Mouse (Mus musculus) mesoderm, embryonic 11.5 days (tissue): ENCODE measurements around the gene Stub1.

Source experiments
- DNase-seq: peaks from one replicate; pipeline ENCODE4 v3.0.0-alpha.2; 2012; ENCODE audit warnings: low read depth, low spot score

Gene Stub1

DNA sequence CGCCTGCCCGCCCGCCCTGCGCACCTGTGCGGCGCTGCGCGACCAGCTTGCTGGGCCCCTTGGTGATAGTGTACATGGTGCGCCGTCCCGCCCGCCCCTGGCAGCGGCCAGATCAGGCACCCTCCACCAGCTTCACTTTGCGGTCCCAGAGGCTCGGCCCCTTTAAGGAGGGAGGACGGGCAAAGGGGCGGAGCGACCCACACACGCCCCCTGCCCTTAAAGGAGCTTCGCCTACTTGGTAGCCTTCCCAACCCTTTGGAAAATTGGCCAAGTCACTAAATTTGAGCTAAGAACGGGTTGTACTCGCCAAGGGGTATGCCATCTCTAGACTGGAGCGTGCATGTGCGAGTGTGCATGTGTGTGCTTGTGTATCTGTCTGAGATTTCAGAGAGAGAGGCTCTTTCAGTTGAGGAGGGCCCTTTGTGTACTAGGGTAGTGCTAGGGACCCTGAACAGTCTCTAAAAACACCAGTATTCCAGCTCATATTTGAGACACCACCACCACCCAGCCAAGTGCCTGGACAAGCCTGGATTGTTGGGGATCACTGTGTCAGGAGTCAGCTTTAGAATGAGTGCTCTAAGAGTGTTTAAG, 35.5 kb upstream of the Stub1 start, which contains the start of gene Mcrip2:
Mcrip2 (minus strand) TSS at position 164 of the 591 bp plus-strand sequence.
- peak; percentile 71 for DNase-seq

DNA sequence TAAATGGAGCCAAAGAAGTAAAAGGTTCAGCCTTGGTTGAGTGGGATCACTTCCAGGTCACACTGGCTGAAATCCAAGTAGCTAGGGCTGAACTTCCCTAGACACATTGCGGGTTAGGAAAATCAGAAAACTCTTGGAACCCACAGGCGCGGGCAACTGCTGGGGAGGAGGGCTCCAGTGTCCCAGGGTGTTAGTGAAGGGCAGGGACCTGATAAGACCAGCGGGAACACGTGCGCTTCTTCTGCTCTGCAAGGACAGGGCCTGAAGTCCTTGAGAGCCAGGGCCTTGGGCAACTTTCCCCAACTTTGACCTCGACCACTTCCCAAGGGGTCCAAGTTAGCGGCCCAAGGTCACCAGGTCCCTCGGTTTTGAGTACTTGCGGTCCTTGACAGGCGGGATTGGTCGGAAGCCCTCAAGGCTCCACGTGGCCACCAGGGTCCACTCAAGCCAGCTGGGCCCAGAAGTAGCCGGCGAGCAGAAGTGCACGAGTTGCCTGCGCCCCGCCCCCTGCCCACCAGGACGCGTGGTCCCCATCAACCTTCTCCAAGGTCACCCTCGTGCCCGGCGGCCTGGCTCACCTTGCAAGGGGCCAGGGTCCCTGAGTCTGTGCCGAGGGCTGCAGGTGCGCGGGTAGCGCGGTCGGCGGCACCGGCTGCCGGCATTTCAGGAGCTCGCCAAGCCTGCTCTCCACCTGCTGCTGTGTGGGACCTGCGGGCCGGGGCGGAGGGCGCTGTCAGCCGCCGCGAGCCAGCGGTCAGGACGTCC, 34.8 kb upstream of the Stub1 start:
- DNase-seq: peak; percentile 45

DNA sequence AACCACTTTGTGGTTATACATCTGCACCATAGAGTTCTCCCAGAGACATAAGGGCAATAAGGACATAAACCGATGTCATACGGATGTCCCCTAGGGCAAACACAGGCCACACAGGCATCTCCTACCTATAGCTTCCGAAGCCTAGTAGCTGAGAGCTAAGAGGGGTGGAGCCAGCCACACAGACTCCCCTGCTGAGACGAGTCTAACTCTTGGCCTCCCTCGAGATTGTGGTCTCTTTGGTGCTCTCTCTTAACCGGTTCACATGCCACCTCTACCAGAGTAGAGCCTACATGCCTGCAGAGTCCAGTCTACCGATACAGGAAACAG, 34.3 kb upstream of the Stub1 start:
- DNase-seq: no peak

DNA sequence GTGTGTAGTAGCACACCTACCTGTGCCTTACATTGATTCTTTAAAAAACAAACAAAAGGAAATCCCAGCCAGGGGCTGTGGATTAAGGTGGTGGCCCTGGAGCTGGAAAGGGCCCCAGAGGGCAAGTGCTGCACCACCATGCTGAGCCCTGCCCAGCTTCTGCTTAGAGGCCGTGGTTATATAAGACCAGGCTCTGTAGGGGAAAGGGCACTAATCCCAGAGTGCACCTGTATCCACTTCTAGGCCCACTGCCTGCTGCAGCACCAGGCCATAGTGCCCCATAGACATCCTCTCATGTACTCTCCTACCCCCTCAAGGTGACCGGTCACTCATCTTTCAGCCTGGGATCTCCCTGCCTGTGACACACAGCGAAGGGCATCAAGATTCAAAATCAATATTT, 33.0 kb upstream of the Stub1 start:
- no peak for DNase-seq

DNA sequence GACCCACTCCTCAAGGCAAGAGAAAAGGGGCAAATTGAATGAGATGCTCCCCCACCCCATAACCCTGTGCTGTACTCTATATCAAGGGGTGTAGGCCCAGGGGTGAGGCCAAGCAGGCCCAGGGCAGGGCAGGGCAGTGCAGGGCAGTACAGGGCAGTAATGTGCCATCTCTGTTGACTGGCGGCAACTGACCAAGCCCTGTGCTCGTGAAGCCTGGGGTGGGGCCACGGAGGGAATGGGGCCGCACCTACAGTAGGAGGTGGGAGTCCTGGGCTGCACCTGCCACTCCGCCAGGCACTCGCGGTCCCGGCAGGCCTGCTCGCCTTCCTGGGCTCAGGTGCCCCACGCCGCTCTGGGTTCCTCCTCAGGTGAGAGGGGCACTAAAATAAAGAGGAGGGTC, 32.1 kb upstream of the Stub1 start:
- no peak for DNase-seq

DNA sequence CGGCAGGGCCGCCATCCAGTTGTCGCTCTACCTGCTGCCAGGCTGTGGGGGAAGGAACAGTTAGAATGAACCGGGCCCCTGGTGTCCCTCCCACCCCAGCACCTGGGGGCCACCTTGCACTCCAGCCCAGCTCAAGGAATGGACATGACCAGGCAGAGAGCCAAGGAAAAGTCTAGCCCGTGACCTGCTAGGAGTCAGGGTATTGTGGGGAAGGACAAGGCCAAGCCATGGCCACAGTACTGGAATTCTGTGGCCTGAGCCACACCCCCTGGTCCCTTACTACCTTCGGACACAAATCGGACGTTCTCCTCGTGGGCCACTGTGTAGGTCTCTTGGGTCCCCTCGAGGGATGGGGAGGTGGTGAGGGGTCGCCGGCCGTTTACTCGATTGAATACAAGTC, 31.1 kb upstream of the Stub1 start:
- DNase-seq: no peak

DNA sequence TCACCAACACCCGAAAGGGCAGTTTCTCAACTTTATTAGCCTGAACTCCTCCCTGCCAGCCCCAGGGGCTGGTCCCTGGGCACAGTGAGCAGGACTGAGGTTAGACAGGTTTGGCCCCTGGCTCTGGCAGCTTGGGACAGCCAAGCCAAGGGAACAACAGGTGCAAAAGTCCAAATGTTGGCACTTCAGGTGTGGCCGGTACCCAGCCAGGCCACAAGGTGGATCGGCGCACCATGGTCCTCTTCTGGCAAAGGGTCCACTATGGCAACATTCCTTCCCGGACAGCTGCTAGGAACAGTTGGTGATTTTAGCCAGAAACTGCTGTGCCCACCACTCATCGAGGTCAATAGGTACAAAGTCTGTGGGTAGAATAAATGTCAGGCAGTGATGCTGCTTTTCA, 30.5 kb upstream of the Stub1 start:
- no peak for DNase-seq

DNA sequence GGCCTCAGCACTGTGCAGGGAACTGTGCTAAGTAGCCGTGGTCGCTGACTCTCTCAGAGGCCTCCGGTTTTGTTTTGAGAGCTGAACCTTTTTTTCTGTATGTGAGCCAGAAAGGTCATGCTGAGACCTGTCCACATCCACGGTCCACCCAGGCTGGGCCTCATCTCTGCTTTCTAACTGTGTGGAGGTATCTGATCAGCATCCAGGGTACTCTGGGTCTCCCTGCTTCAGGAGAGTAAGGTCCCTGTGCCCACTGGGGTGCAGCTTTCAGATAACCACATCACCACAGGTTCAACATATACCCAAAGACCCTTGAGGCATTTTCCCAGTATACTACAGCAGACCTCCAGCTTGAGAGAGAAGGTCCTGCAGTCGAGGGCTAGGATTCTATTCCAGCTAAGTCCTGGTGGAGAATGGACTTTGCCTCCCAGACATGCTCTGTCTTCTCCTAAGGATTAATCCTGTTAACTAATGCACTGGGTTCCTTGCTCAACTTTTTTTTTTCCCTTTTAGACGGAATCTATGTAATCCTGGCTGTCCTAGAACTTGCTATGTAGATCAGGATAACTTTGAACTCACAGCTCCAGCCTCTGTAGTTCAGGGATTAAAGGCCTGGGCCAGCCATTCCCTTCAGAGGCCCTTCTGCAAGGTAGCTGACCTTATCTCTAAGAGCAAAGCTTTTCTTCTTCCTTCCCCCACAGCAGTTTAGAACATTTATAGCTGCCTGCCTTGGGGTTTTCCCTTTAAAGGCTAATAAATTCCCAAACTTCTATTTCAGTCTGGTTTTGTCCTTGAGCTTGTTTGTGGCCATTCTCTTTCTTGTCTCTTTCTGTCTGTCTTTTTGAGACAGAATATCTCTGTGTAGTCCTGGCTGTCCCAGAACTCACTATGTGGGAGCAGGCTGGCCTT, 28.8 kb upstream of the Stub1 start:
- no peak for DNase-seq

DNA sequence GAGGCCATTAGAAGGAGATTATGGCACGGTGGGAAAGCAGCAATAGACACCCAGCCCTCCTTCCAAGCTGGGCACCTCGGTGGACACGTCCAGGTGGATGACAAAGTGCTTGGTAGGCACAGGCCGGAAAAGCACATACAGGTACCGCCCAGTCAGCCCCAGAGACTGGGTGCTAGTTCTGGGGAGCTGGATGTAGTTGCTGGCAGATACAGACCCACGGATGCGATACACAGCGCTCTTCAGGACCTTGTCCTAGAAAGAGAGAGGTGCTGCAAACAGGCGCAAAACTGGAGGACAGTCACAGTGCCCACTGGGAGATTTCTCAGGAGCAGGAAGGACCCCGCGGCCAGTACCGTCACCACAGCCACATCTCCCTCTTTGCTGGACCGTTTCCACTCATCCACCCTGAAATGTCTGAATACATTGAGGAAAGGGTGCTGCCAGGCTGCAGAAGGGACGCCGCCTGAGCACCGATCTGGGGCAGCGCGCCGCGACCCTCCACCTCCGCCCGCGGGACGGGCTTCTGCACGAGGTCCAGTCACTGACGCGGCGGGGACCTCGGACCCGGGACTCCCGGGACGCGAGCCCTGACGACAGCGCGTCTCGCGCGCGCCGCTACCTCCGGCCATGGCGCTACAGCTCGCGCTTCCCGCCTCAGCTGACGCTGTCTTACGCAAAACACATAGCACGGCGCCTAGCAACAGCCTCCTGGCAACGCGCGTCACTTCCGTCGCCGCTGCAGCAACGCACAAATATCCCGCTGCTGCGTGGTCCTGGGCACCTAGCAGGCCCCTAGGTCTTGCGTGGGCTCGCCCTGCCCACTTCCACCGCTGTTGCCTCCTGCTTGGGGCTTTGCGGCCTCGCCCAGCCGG, 27.9 kb upstream of the Stub1 start, which contains the start of gene Wdr90:
Wdr90 (minus strand) TSS at position 670 of the 872 bp plus-strand sequence.
- peak; percentile 94 for DNase-seq

DNA sequence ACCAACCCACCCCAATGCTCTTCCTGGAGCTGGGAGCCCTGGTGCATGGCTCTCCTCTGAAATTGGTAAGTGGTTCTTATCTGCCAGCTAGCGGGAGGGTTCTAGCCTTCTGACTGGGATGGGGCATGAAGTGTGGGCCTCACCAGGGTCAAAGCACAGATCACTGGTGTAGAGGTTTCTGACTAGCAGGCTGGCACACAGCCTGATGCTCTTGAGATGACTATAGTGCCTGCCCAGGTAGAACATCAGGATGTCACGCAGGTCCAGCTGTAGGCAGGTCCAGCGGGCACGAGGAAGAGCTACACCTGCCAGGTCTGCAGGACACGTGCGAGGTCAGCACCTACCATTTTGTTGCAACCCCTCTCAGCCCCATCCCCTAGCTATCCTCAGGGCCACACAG, 27.0 kb upstream of the Stub1 start:
- DNase-seq: no peak

DNA sequence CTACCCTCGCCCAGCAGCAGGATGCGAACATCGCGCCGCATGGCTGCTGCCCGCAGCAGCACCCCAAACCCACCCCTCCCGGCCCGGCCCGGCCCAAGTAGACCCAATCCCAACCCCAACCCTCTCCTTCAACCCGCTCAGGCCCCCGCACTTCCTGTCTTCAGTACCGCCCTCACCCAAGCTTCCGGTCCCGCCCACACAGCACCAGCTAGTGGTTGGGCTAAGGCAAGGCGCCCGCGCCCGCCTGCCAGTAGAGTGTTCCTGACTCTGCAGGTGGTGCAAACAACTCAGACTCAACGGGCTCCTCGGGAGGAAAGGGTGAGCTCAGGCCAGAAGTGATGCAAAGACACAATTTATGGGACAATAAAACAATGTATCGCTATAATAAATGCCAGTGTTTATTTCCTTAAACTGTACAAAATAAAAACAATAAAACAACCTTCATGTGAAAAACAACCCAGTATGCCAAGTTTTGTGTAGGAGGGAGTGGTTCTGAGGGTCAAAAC, 11.2 kb upstream of the Stub1 start, which contains the start of gene Rhot2:
Rhot2 (minus strand) TSS at position 456 of the 506 bp plus-strand sequence.
- DNase-seq: peak; percentile 92

DNA sequence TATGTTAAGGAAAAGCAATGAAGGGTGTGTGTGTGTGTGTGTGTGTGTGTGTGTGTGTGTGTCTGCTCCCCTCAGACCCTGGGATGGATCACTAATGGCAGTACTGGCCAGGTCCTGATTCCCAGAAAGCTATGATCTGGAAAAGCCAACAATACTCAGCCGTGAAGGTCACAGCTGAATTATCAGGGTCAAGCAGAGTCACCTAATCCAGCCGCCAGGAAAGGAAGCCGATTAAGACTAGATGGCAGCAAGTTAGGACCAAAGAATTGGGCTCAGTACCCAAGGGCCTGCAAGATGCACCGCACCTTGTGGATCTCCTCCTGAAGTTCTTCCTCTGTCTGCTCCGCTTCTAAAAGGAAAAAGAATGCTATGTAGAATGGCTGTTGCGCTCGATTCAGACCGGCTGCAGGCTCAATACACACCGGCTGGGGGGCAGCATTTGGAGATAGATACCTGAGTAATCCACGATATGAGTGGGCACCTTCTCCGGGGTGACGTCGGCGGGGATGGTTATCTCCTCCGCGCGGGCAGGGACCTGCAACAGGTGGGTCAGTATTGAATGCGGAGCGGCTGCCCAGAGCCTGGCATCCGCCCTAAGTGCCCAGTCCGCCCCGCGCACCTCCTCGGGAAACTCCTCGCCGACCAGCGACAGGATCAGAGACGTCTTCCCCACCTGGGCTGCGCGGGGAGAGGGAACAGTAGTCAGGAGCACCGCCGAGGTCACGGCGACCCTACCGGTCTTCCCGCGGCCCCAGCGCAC, 10.6 kb upstream of the Stub1 start:
- DNase-seq: no peak

DNA sequence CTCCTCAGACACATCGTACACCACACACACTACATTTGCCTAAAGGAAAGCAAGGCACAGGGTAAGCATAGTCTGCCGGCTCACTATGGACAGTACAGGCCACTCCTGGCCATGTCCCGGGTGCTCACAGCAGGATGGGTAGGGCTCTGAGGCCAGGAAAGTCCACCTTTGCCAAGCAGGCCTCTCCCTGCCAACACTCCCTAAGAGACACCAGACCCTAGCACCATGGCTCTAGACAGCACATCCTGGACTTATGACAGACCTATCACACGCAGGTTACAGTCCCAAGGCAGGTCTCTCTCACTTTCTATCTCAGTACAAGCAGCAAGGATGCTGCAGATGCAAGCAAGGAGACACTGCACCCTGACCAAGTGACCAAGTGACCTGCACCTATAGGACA, 9.9 kb upstream of the Stub1 start:
- no peak for DNase-seq

DNA sequence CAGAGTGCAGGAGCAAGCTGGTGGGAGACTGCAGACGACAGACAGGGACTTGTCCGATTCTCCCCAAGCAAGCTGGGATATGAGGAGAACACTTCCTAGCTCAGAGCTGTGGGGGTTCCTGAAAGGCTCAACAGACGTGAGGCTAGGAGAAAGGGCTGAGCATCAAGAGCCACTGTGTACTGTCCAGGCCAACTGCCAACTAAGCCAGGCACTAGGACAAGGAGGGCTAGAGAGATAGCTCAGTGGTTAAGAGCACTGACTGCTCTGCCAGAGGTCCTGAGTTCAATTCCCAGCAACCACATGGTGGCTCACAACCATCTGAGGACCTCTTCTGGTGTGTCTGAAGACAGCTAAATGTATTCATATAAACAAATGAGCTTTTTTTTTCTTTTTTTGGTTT, 9.3 kb upstream of the Stub1 start:
- no peak for DNase-seq

DNA sequence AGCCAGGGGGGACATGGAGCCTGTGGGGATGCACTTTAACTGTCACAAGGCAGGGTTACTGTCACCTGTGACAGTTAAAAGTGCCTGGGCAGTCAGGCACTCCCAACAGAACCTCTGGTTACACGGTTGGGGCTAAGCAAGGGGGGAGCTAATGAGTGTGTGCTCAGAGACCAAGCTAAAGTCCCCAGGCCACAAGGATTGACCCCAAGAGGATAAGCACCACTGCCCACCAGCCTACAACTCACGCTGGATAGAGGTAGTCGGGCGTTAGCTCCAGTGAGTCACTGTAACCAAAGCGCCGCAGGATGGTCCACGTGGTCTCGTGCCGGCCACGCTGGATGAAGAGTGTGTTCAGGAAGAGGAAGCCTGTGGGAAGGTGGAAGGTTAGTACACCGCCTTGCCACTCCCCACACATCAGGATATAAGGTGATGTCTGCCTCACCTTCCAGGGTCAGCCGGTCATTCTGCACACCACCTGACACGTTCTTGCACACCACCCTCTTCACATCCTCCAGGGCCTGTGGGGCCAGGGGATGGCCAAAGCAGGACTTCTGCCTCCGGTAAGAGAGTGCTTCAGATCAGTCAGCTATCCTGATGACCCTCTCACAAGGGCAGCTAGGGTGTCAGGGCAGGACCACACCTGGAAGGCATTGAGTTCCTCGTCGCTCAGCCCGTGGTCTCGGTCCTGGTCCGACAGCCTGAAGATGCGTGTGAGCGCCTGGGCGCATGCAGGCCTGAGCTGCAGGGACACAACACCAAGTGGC, 8.1 kb upstream of the Stub1 start, which contains the start of gene Gm20683:
Gm20683 (minus strand) TSS at position 647 of the 764 bp plus-strand sequence.
- DNase-seq: no peak

DNA sequence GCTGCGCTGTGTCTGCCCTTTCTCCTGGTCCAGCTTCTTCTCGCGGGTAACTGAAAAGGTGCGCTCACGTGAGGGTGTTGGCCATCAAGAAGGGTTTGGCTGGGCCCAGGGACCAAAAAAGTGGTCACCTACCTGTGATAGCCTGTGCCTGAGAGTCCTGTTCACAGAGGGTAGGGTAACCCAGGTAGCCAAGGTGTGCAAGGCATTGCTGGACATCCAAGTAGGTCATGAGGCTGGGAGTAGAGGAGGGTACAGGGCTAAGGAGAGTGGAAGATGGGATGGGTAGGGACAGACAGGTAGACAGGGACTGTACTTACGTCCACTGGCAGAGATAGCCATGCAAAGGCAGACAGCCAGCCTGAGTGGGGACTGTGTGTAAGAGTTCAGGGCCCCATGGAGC, 7.3 kb upstream of the Stub1 start:
- DNase-seq: no peak

DNA sequence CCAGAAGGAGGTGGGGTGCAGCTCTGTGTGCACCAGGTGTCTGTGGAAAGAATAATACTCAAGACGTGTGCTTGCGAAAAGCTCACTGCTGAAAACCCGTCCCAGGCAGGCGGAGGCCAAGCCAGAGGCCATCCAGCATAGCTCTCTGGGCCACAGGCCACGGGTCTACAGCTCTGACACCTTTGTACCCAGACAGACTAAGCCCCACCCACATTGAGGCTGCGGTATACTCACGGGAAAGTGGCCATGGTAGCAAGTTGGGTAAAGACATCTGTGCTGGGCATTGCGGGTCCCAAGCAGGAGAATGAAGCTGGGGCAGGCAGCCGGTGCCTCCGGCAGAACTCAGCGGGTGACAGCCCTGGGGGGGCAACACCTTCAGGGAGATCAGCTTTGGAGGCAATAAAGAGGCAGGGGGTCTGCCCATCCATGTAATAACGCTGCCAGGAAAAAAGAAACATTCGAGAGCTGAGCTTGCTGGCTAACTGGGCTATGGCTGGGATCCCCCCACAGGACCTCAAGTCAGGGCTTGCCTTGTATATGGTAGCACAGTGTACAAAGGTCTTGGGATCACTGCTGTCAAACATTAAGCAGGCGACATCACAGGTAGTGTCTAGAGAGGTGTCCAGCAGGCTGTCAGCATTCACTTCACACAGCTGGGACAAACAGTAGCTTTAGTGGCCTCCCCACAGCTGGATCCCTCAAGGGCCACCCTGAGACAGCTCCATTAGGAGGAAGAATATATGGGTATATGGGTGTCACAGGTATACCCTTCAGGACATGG, 6.4 kb upstream of the Stub1 start:
- no peak for DNase-seq

DNA sequence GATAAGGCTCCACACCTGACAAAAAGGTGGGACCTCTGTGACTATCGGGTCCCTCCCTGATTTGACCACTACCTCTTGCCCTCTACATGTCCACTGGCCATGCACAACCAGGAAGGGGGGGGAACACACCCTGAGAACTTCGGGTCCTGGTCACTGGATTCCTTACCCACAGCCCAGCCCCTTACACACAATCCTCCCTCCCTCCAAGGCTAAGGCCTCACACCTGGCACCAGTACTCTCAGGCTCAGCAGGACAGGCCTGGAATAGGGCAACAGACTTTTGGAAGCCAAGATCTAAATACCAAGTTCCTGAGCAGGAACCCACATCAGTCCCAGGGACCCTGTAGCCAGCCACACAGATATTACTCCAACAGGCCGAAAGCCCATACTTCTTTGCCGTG, 5.7 kb upstream of the Stub1 start:
- DNase-seq: no peak

DNA sequence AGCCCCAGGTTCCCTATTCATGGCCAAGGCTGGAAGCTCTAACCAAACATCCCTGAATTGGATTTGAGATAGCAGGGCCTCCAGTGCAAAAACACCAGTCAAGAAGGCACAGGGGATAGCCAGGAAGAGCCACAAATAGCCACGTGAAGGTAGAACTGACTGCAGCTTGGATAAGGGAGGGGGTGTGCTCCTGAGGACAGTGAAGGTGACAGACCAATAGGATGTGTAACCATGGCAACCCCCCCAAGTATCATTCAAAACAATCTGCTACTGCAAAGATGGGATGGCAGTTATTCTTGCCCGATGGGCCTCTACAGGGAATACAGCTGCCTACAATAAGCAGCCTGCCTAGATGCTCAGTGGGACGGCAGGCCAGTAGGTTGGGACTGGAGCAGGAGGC, 4.3 kb upstream of the Stub1 start:
- peak; percentile 56 for DNase-seq
